Mouse (Mus musculus): Measurements from ENCODE around the gene Ifna14.

- no peak for TF ChIP-seq CTCF (IDR thresholded peaks at IDR 0.05; ENCODE audit: insufficient read depth, low read length)
- TF ChIP-seq POLR2A (IDR thresholded peaks at IDR 0.05; ENCODE audit: borderline replicate concordance, extremely low read depth, low read depth, low read length), result no peak
Observed at GRCm38 (mm10) chr4:88522674-88523073, 48.9 kb downstream of the Ifna14 start, which contains the start of gene Ifnb1.

All from lung, adult 2 months (tissue).